Mouse (Mus musculus): ENCODE data around the gene Trappc10. TPM values are rescaled to one million over a fixed set of nuclear protein-coding genes. Genes with fewer than 3 reads are reported as not detected.
A peak's percentile ranks its signal among the peaks of the same experiment; 100 is the strongest.
"Not testable (repeated sequence)": the region's sequence is repeated elsewhere in the genome, so short reads cannot be mapped to it uniquely, and the experiment has no call there.

Trappc10 gene
- polyA plus RNA-seq, 1 experiment from 2014 or later = 9.3 TPM

GRCm38 (mm10) chr10:78222908-78223307 lies 21.5 kb downstream of the Trappc10 start:
- H3K36me3 ChIP-seq = peaks cover 67% of the 10 kb centered on the region
- H3K27me3 ChIP-seq (ENCODE audit: low read depth, poor library complexity, severe bottlenecking) = no peaks in the 10 kb centered on the region
- H3K4me3 ChIP-seq = no peak overlapping the region
- no peak for DNase-seq (ENCODE audit: low spot score)
- no peaks in the 10 kb centered on the region for H3K4me1 ChIP-seq
- H3K27ac ChIP-seq (replicated peaks) = no peak overlapping the region
- no peaks in the 10 kb centered on the region for H3K9me3 ChIP-seq (replicated peaks)
- 90% methylated on average over 4 of the region's 4 CpGs for WGBS

DNA sequence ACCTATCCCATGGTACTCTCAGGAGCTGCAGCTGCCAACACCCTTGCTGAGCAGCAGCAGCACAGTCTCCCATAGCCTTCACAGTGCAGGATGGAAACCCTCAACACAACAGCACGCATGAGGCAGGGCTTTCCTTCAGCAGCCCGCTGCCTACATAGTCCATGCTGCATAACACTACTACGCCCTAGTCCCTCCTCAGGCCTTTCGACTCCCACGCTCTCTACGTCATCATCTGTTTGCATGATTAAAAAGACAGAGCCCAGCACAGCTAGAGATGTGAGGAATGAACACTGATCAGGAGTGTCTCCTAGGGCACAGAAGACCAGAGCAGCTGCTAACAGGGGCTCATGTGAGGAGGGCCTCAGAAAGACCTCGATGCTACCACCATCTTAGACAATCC lies 23.1 kb downstream of the Trappc10 start:
- Histone ChIP-seq H3K27me3 (ENCODE audit: low read depth, poor library complexity, severe bottlenecking) (no peaks in the 10 kb centered on the region), H3K36me3 (peaks cover 68% of the 10 kb centered on the region), H3K4me3 (no peak overlapping the region), H3K27ac (replicated peaks) (no peak overlapping the region), H3K9me3 (replicated peaks) (no peaks in the 10 kb centered on the region), H3K4me1 (no peaks in the 10 kb centered on the region)
- no peak for DNase-seq (ENCODE audit: low spot score)
- 90% methylated on average over 7 of the region's 7 CpGs for WGBS

GRCm38 (mm10) chr10:78219528-78219927 lies 24.9 kb downstream of the Trappc10 start:
- Histone ChIP-seq H3K4me3 (no peak overlapping the region), H3K36me3 (peaks cover 80% of the 10 kb centered on the region), H3K9me3 (replicated peaks) (no peaks in the 10 kb centered on the region), H3K27ac (replicated peaks) (no peak overlapping the region), H3K27me3 (ENCODE audit: low read depth, poor library complexity, severe bottlenecking) (no peaks in the 10 kb centered on the region), H3K4me1 (no peaks in the 10 kb centered on the region)
- DNase-seq (ENCODE audit: low spot score) = no peak
- 93% methylated on average over 1 of the region's 1 CpGs for WGBS

DNA sequence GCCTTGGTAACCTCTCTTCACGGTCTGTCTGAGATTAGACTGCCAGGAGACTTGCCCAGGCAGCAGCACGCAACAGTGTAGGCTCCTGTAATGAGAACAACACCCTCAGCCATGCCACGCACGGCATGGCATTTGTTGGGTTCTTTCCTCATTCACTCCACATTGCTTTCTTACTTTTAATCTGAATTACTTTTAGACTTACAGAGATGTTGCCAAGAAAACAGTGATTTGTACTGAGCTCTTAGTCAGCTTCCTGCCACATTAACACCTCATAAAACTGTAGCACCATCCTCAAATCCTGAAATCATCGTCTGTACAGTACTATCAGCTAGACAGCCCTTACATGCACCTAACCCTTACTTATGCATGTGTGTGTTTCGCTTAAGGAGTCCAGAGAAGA lies 25.9 kb downstream of the Trappc10 start:
- H3K27ac ChIP-seq (replicated peaks) = no peak overlapping the region
- no peaks in the 10 kb centered on the region for H3K27me3 ChIP-seq (ENCODE audit: low read depth, poor library complexity, severe bottlenecking)
- 95% methylated on average over 6 of the region's 6 CpGs for WGBS
- no peaks in the 10 kb centered on the region for H3K4me1 ChIP-seq
- H3K36me3 ChIP-seq = peaks cover 88% of the 10 kb centered on the region
- H3K9me3 ChIP-seq (replicated peaks) = no peaks in the 10 kb centered on the region
- no peak overlapping the region for H3K4me3 ChIP-seq
- DNase-seq (ENCODE audit: low spot score) = no peak

- no peaks in the 10 kb centered on the region for H3K27me3 ChIP-seq (ENCODE audit: low read depth, poor library complexity, severe bottlenecking)
- no peak overlapping the region for H3K27ac ChIP-seq (replicated peaks)
- 85% methylated on average over 6 of the region's 6 CpGs for WGBS
- no peaks in the 10 kb centered on the region for H3K4me1 ChIP-seq
- peaks cover 98% of the 10 kb centered on the region for H3K36me3 ChIP-seq
- no peak overlapping the region for H3K4me3 ChIP-seq
- DNase-seq (ENCODE audit: low spot score) = no peak
- H3K9me3 ChIP-seq (replicated peaks) = no peaks in the 10 kb centered on the region
Observed at GRCm38 (mm10) chr10:78216376-78217083, 27.9 kb downstream of the Trappc10 start.

- no peak for DNase-seq (ENCODE audit: low spot score)
- peaks cover 98% of the 10 kb centered on the region for H3K36me3 ChIP-seq
- 94% methylated on average over 9 of the region's 9 CpGs for WGBS
Observed at GRCm38 (mm10) chr10:78214371-78214770, 30.1 kb downstream of the Trappc10 start.

GRCm38 (mm10) chr10:78211311-78211710 lies 33.1 kb downstream of the Trappc10 start:
- no peaks in the 10 kb centered on the region for H3K9me3 ChIP-seq (replicated peaks)
- no peaks in the 10 kb centered on the region for H3K4me1 ChIP-seq
- no peak for DNase-seq (ENCODE audit: low spot score)
- 76% methylated on average over 6 of the region's 6 CpGs for WGBS
- H3K36me3 ChIP-seq = peaks cover 99% of the 10 kb centered on the region
- H3K4me3 ChIP-seq = no peak overlapping the region
- no peaks in the 10 kb centered on the region for H3K27me3 ChIP-seq (ENCODE audit: low read depth, poor library complexity, severe bottlenecking)
- H3K27ac ChIP-seq (replicated peaks) = no peak overlapping the region

More at GRCm38 (mm10) chr10:78214371-78214770, 30.1 kb downstream of the Trappc10 start:
- H3K9me3 ChIP-seq (replicated peaks) = no peaks in the 10 kb centered on the region
- no peak overlapping the region for H3K27ac ChIP-seq (replicated peaks)
- no peak overlapping the region for H3K4me3 ChIP-seq
- H3K4me1 ChIP-seq = no peaks in the 10 kb centered on the region
- no peaks in the 10 kb centered on the region for H3K27me3 ChIP-seq (ENCODE audit: low read depth, poor library complexity, severe bottlenecking)

GRCm38 (mm10) chr10:78201182-78201581 lies 43.3 kb downstream of the Trappc10 start:
- WGBS = 91% methylated on average over 4 of the region's 4 CpGs
- no peak overlapping the region for H3K27ac ChIP-seq (replicated peaks)
- DNase-seq (ENCODE audit: low spot score) = no peak
- H3K4me3 ChIP-seq = no peak overlapping the region
- H3K27me3 ChIP-seq (ENCODE audit: low read depth, poor library complexity, severe bottlenecking) = no peaks in the 10 kb centered on the region
- no peaks in the 10 kb centered on the region for H3K4me1 ChIP-seq
- no peaks in the 10 kb centered on the region for H3K9me3 ChIP-seq (replicated peaks)
- H3K36me3 ChIP-seq = peaks cover 97% of the 10 kb centered on the region

- Histone ChIP-seq H3K36me3 (peaks cover 100% of the 10 kb centered on the region), H3K4me3 (no peak overlapping the region), H3K4me1 (no peaks in the 10 kb centered on the region), H3K27me3 (ENCODE audit: low read depth, poor library complexity, severe bottlenecking) (no peaks in the 10 kb centered on the region), H3K27ac (replicated peaks) (no peak overlapping the region), H3K9me3 (replicated peaks) (no peaks in the 10 kb centered on the region)
- DNase-seq (ENCODE audit: low spot score) = no peak
- 93% methylated on average over 5 of the region's 5 CpGs for WGBS
Observed at GRCm38 (mm10) chr10:78192933-78193332, 51.5 kb downstream of the Trappc10 start.

DNA sequence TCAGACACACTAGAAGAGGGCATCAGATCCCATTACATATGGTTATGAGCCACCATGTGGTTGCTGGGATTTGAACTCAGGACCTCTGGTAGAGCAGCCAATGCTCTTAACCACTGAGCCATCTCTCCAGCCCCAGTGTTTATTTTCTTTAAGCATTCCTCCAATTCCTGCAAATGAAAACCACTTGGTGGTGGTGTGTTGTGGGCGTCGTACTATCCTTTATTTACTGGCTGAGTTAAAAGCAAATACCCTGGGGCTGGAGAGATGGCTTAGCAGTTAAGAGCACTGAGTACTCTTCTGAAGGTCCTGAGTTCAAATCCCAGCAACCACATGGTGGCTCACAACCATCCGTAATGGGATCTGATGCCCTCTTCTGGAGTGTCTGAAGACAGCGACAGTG lies 58.4 kb downstream of the Trappc10 start:
- peaks cover 70% of the 10 kb centered on the region for H3K36me3 ChIP-seq
- DNase-seq (ENCODE audit: low spot score); H3K27me3 ChIP-seq (ENCODE audit: low read depth, poor library complexity, severe bottlenecking); H3K27ac ChIP-seq (replicated peaks); H3K9me3 ChIP-seq (replicated peaks); H3K4me3 ChIP-seq: not testable (repeated sequence)
- WGBS = 83% methylated on average over 4 of the region's 4 CpGs
- H3K4me1 ChIP-seq = peaks cover 20% of the 10 kb centered on the region

- Histone ChIP-seq H3K27me3 (ENCODE audit: low read depth, poor library complexity, severe bottlenecking) (no peaks in the 10 kb centered on the region), H3K4me1 (peaks cover 20% of the 10 kb centered on the region), H3K4me3 (peak overlapping the region; percentile 82), H3K9me3 (replicated peaks) (no peaks in the 10 kb centered on the region), H3K36me3 (peaks cover 70% of the 10 kb centered on the region), H3K27ac (replicated peaks) (peak overlapping the region; percentile 74)
- 25% methylated on average over 9 of the region's 9 CpGs for WGBS
- no peak for DNase-seq (ENCODE audit: low spot score)
Observed at GRCm38 (mm10) chr10:78185381-78185725, 59.1 kb downstream of the Trappc10 start.

GRCm38 (mm10) chr10:78184531-78185380 lies 59.7 kb downstream of the Trappc10 start, which contains the start of gene Pwp2:
Gene Pwp2, minus strand, starts transcription at chr10:78185149.
- H3K4me3 ChIP-seq = peak within 1 kb of the TSS; percentile 82
- peaks cover 20% of the 10 kb centered on the region for H3K4me1 ChIP-seq
- 2% methylated on average over 47 of the region's 47 CpGs for WGBS
- peak; percentile 91 for DNase-seq (ENCODE audit: low spot score)
- no peaks in the 10 kb centered on the region for H3K27me3 ChIP-seq (ENCODE audit: low read depth, poor library complexity, severe bottlenecking)
- H3K9me3 ChIP-seq (replicated peaks) = no peaks in the 10 kb centered on the region
- peak within 1 kb of the TSS; percentile 74 for H3K27ac ChIP-seq (replicated peaks)
- peaks cover 70% of the 10 kb centered on the region for H3K36me3 ChIP-seq

DNA sequence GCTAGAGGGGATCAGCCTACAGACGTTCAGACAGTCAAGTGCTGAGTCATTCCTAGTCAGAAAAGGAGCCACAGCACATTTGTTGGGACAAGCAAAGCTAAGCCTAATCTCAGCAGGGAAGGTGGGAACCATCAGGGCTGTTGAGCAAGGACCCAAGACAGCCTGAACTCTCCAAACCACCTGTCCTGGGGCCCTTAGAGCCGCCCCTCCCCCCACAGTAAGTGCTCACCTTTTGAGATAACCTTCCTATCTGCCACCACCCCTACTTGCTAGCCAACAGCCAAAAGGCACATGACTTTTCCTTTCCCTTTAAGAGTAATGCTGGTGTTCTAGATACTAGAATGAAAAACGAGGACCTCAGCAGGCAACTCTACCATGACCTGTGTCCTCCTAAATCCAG lies 60.9 kb downstream of the Trappc10 start:
- Histone ChIP-seq H3K4me3 (peak overlapping the region; percentile 82; the same call in 1 of the 2 replicates), H3K27me3 (ENCODE audit: low read depth, poor library complexity, severe bottlenecking) (no peaks in the 10 kb centered on the region), H3K27ac (replicated peaks) (no peak overlapping the region), H3K36me3 (peaks cover 70% of the 10 kb centered on the region), H3K4me1 (peaks cover 20% of the 10 kb centered on the region), H3K9me3 (replicated peaks) (no peaks in the 10 kb centered on the region)
- 84% methylated on average over 3 of the region's 3 CpGs for WGBS
- DNase-seq (ENCODE audit: low spot score) = no peak

All from midbrain, embryonic 10.5 days (tissue).